Mouse (Mus musculus): ENCODE measurements around the gene Clmp.
"Not testable (repeated sequence)": the region's sequence is repeated elsewhere in the genome, so short reads cannot be mapped to it uniquely, and the experiment has no call there.

Gene Clmp

GRCm38 (mm10) chr9:40800675-40801612 lies 115.2 kb downstream of the Clmp start, which contains the start of gene Hspa8:
TSS of gene Hspa8 (plus strand) at chr9:40800984.
- peak; percentile 100 for DNase-seq (ENCODE audit: extremely low spot score)

- DNase-seq (ENCODE audit: extremely low spot score) = peak; percentile 61
Observed at GRCm38 (mm10) chr9:40801614-40802532, 116.1 kb downstream of the Clmp start.

GRCm38 (mm10) chr9:40802533-40802875 lies 116.7 kb downstream of the Clmp start:
- not testable (repeated sequence) for DNase-seq (ENCODE audit: extremely low spot score)

GRCm38 (mm10) chr9:40804576-40804975 lies 118.8 kb downstream of the Clmp start:
- not testable (repeated sequence) for DNase-seq (ENCODE audit: extremely low spot score)

- DNase-seq (ENCODE audit: extremely low spot score) = peak; percentile 67
Observed at GRCm38 (mm10) chr9:40805263-40805662, 119.5 kb downstream of the Clmp start.

- DNase-seq (ENCODE audit: extremely low spot score) = peak; percentile 75
Observed at GRCm38 (mm10) chr9:40806440-40807288, 120.9 kb downstream of the Clmp start.

GRCm38 (mm10) chr9:40807289-40807920 lies 121.6 kb downstream of the Clmp start:
- DNase-seq (ENCODE audit: extremely low spot score) = no peak

GRCm38 (mm10) chr9:40808061-40808906 lies 122.5 kb downstream of the Clmp start:
- peak; percentile 32 for DNase-seq (ENCODE audit: extremely low spot score)

- no peak for DNase-seq (ENCODE audit: extremely low spot score)
Observed at GRCm38 (mm10) chr9:40808907-40809280, 123.1 kb downstream of the Clmp start.

- DNase-seq (ENCODE audit: extremely low spot score) = no peak
Observed at GRCm38 (mm10) chr9:40811860-40812259, 126.1 kb downstream of the Clmp start.

GRCm38 (mm10) chr9:40814060-40814459 lies 128.3 kb downstream of the Clmp start:
- no peak for DNase-seq (ENCODE audit: extremely low spot score)

- no peak for DNase-seq (ENCODE audit: extremely low spot score)
Observed at GRCm38 (mm10) chr9:40817325-40818028, 131.7 kb downstream of the Clmp start.

GRCm38 (mm10) chr9:40825601-40826000 lies 139.8 kb downstream of the Clmp start:
- no peak for DNase-seq (ENCODE audit: extremely low spot score)

GRCm38 (mm10) chr9:40827366-40827765 lies 141.6 kb downstream of the Clmp start:
- DNase-seq (ENCODE audit: extremely low spot score) = no peak

- DNase-seq (ENCODE audit: extremely low spot score) = peak; percentile 82
Observed at GRCm38 (mm10) chr9:40834569-40834968, 148.8 kb downstream of the Clmp start.
